Mouse (Mus musculus): ENCODE measurements around the gene 4930503E14Rik.
"Not testable (repeated sequence)": the region's sequence is repeated elsewhere in the genome, so short reads cannot be mapped to it uniquely, and the experiment has no call there.

The 4930503E14Rik gene

DNA sequence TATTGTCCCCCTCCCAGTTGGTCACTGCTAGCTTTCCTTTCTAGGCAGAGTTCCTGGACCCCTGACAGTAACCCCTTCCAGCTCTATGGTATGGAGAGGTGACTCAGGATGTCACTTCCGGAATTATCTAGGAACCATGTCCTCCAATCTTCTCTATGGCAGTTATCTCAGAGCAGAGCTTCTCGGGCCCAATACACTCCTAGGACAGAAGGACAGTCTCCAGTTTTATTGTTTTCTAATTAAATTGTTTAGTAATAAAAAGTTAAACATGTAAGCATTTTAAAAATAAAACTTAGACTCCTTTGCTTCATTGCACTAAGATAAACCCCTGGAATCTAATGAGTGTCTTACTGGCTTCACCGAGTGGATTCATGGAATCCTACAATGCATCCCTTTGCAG lies at the start of gene 4930503E14Rik:
4930503E14Rik (minus strand) TSS at position 101 of the 400 bp plus-strand sequence.
- not testable (repeated sequence) for DNase-seq (ENCODE audit: low read depth, low spot score); H3K27me3 ChIP-seq (ENCODE audit: control insufficient read depth, insufficient read depth, low read length, poor library complexity, severe bottlenecking); H3K36me3 ChIP-seq (ENCODE audit: control insufficient read depth, insufficient read depth, low read length, poor library complexity, severe bottlenecking)

GRCm38 (mm10) chr14:44248039-44248438 lies 35.0 kb upstream of the 4930503E14Rik start:
- Histone ChIP-seq H3K36me3 (ENCODE audit: control insufficient read depth, insufficient read depth, low read length, poor library complexity, severe bottlenecking) (no peaks in the 10 kb centered on the region), H3K27me3 (ENCODE audit: control insufficient read depth, insufficient read depth, low read length, poor library complexity, severe bottlenecking) (no peaks in the 10 kb centered on the region)
- no peak for DNase-seq (ENCODE audit: low read depth, low spot score)

DNA sequence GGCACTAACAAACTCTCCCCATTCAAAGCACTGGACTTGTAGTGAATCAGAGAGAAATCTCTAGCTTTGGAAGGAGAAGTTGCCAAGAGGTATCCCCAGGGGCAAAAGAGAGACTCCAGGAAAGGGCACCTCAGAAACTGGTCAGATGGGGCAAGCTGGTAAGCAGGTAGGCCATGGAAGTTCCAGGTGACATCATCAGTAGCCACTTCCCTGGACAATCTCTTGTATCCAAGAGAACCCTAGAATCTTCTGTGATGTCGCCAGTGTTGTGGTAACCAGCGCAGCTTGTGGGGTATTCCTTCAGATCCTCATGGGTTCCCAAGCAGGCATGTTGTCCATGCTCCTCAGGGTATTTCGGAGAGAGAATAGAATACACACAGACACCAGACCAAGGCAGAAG lies 15.7 kb downstream of the 4930503E14Rik start, which contains the start of gene Gm8212:
Gm8212 (plus strand) TSS at position 301 of the 400 bp plus-strand sequence.
- not testable (repeated sequence) for DNase-seq (ENCODE audit: low read depth, low spot score); H3K27me3 ChIP-seq (ENCODE audit: control insufficient read depth, insufficient read depth, low read length, poor library complexity, severe bottlenecking); H3K36me3 ChIP-seq (ENCODE audit: control insufficient read depth, insufficient read depth, low read length, poor library complexity, severe bottlenecking)

GRCm38 (mm10) chr14:44123551-44123950 lies 89.5 kb downstream of the 4930503E14Rik start, which contains the start of gene Gm3327:
Gene Gm3327, plus strand, starts transcription at chr14:44123851.
- not testable (repeated sequence) for DNase-seq (ENCODE audit: low read depth, low spot score); H3K36me3 ChIP-seq (ENCODE audit: control insufficient read depth, insufficient read depth, low read length, poor library complexity, severe bottlenecking); H3K27me3 ChIP-seq (ENCODE audit: control insufficient read depth, insufficient read depth, low read length, poor library complexity, severe bottlenecking)
